In the genomic region with DNA sequence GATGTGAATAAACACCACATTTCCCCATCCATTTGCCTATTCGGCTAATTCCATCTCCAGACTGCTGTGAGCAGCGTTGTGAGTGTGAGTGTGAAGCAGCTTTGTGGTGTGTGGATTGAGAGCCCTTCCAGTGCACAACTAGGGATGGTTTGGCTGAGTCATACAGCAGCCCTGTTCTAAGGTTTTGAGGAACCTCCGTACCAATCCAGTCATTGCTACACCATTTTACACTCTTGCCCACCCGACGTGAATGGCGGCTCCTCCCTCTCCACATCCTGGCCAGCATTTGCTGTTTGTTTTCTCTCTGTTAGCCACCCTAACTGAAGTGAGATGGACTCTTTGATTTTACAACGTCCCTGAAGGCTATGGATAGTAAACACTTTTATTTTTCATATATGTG, we compare ENCODE assay signal across 15 mouse cellular contexts.
"Had no signal": no experiment of that assay in that cellular context is flagged by ENCODE, and none has a peak within 500 bp of the region (broad histone marks: within the 10 kb centered on the region; RNA-seq: fewer than 3 reads in every experiment).

No protein-coding gene starts in this region.

- DNase-seq: lung, adult 18-20 months; lung, embryonic 14.5 days; lung, postnatal 10 days; lung, postnatal 4 days; right cerebral cortex, postnatal 14 days; thymus, adult 2 months; thymus, postnatal 25 days; thymus, postnatal 4 days had no signal

- H3K4me3 ChIP-seq: megakaryocyte, embryonic 14.5 days; midbrain, embryonic 13.5 days; midbrain, embryonic 15.5 days; neural tube, embryonic 12.5 days; stomach, embryonic 15.5 days had no signal

- H3K36me3 ChIP-seq: midbrain, embryonic 13.5 days; midbrain, embryonic 15.5 days; neural tube, embryonic 12.5 days; stomach, embryonic 15.5 days had no signal

- H3K27me3 ChIP-seq: megakaryocyte, embryonic 14.5 days; midbrain, embryonic 13.5 days; midbrain, embryonic 15.5 days; neural tube, embryonic 12.5 days; stomach, embryonic 15.5 days had no signal

- H3K9ac ChIP-seq: lung, embryonic 14.5 days; midbrain, embryonic 13.5 days; midbrain, embryonic 15.5 days; neural tube, embryonic 12.5 days; stomach, embryonic 15.5 days had no signal

- ATAC-seq: midbrain, embryonic 13.5 days; midbrain, embryonic 15.5 days had no signal

- H3K27ac ChIP-seq: midbrain, embryonic 13.5 days; midbrain, embryonic 15.5 days; neural tube, embryonic 12.5 days; stomach, embryonic 15.5 days; stomach, postnatal 0 days had no signal

- H3K9me3 ChIP-seq: midbrain, embryonic 15.5 days; stomach, embryonic 15.5 days had no signal

- H3K4me1 ChIP-seq: megakaryocyte, embryonic 14.5 days; midbrain, embryonic 15.5 days; neural tube, embryonic 12.5 days; stomach, embryonic 15.5 days had no signal

- H3K4me2 ChIP-seq: lung, embryonic 14.5 days; midbrain, embryonic 11.5 days; midbrain, embryonic 13.5 days; midbrain, embryonic 15.5 days; neural tube, embryonic 12.5 days; stomach, embryonic 15.5 days had no signal
